Mouse (Mus musculus): ENCODE results near the gene Pmm2. TPM values are rescaled to one million over a fixed set of nuclear protein-coding genes. Genes with fewer than 3 reads are reported as not detected.
A peak's percentile ranks its signal among the peaks of the same experiment; 100 is the strongest.

Pmm2 gene
- polyA plus RNA-seq, 1 experiment from 2014 or later, result 54.1 TPM

- no peaks in the 10 kb centered on the region for H3K27me3 ChIP-seq
- H3K27ac ChIP-seq, result no peak overlapping the region
- ATAC-seq (ENCODE audit: insufficient number of reproducible peaks, insufficient read depth, low FRiP score, low TSS enrichment, low read depth), result no peak
- H3K9me3 ChIP-seq, result no peaks in the 10 kb centered on the region
- H3K36me3 ChIP-seq, result peaks cover 6% of the 10 kb centered on the region; the same call in 1 of the 2 replicates
- no peak overlapping the region for H3K4me3 ChIP-seq (replicated peaks)
- H3K4me1 ChIP-seq (replicated peaks), result no peaks in the 10 kb centered on the region
- no peak overlapping the region for H3K4me2 ChIP-seq
- no peak overlapping the region for H3K9ac ChIP-seq (replicated peaks)
- 84% methylated on average over 3 of the region's 3 CpGs for WGBS
Observed at GRCm38 (mm10) chr16:8679780-8680179, 42.3 kb downstream of the Pmm2 start.

- 85% methylated on average over 5 of the region's 5 CpGs for WGBS
- peaks cover 6% of the 10 kb centered on the region; the same call in 1 of the 2 replicates for H3K36me3 ChIP-seq
- 0 out of 2 replicates have a peak, but pooled peaks cover 2% of the 10 kb centered on the region for H3K4me1 ChIP-seq (replicated peaks)
- H3K4me3 ChIP-seq (replicated peaks), result no peak within 1 kb of the TSS
- no peak within 1 kb of the TSS for H3K27ac ChIP-seq
- no peak within 1 kb of the TSS for H3K4me2 ChIP-seq
- no peak for ATAC-seq (ENCODE audit: insufficient number of reproducible peaks, insufficient read depth, low FRiP score, low TSS enrichment, low read depth)
- H3K27me3 ChIP-seq, result no peaks in the 10 kb centered on the region
- H3K9ac ChIP-seq (replicated peaks), result no peak within 1 kb of the TSS
- no peaks in the 10 kb centered on the region for H3K9me3 ChIP-seq
Observed at GRCm38 (mm10) chr16:8680470-8680869, 43.0 kb downstream of the Pmm2 start, which contains the start of gene Gm5767. TSS of gene Gm5767 (plus strand) at chr16:8680770.

- H3K4me3 ChIP-seq (replicated peaks), result no peak overlapping the region
- H3K36me3 ChIP-seq, result peaks cover 42% of the 10 kb centered on the region
- no peak overlapping the region for H3K9ac ChIP-seq (replicated peaks)
- no peak overlapping the region for H3K27ac ChIP-seq
- H3K9me3 ChIP-seq, result no peaks in the 10 kb centered on the region
- H3K4me1 ChIP-seq (replicated peaks), result 0 out of 2 replicates have a peak, but pooled peaks cover 2% of the 10 kb centered on the region
- no peak for ATAC-seq (ENCODE audit: insufficient number of reproducible peaks, insufficient read depth, low FRiP score, low TSS enrichment, low read depth)
- H3K4me2 ChIP-seq, result no peak overlapping the region
- 43% methylated on average over 4 of the region's 4 CpGs for WGBS
- H3K27me3 ChIP-seq, result no peaks in the 10 kb centered on the region
Observed at GRCm38 (mm10) chr16:8685087-8685486, 47.6 kb downstream of the Pmm2 start.

GRCm38 (mm10) chr16:8686121-8686870 lies 48.8 kb downstream of the Pmm2 start:
- Histone ChIP-seq H3K36me3 (peaks cover 54% of the 10 kb centered on the region), H3K27me3 (no peaks in the 10 kb centered on the region), H3K4me1 (replicated peaks) (0 out of 2 replicates have a peak, but pooled peaks cover 2% of the 10 kb centered on the region), H3K9me3 (no peaks in the 10 kb centered on the region), H3K27ac (no peak overlapping the region; the same call in 1 of the 2 replicates), H3K4me2 (no peak overlapping the region), H3K4me3 (replicated peaks) (no peak overlapping the region), H3K9ac (replicated peaks) (no peak overlapping the region)
- 71% methylated on average over 7 of the region's 7 CpGs for WGBS
- ATAC-seq (ENCODE audit: insufficient number of reproducible peaks, insufficient read depth, low FRiP score, low TSS enrichment, low read depth), result no peak

GRCm38 (mm10) chr16:8686871-8687535 lies 49.5 kb downstream of the Pmm2 start:
- no peak overlapping the region for H3K9ac ChIP-seq (replicated peaks)
- H3K4me1 ChIP-seq (replicated peaks), result 0 out of 2 replicates have a peak, but pooled peaks cover 2% of the 10 kb centered on the region
- no peak overlapping the region for H3K4me3 ChIP-seq (replicated peaks)
- 77% methylated on average over 11 of the region's 11 CpGs for WGBS
- H3K4me2 ChIP-seq, result no peak overlapping the region
- H3K36me3 ChIP-seq, result peaks cover 61% of the 10 kb centered on the region
- peak; percentile 28; the same call in 1 of the 2 replicates for ATAC-seq (ENCODE audit: insufficient number of reproducible peaks, insufficient read depth, low FRiP score, low TSS enrichment, low read depth)
- no peaks in the 10 kb centered on the region for H3K9me3 ChIP-seq
- no peak overlapping the region for H3K27ac ChIP-seq
- no peaks in the 10 kb centered on the region for H3K27me3 ChIP-seq

GRCm38 (mm10) chr16:8687559-8688112 lies 50.2 kb downstream of the Pmm2 start:
- no peaks in the 10 kb centered on the region for H3K27me3 ChIP-seq
- ATAC-seq (ENCODE audit: insufficient number of reproducible peaks, insufficient read depth, low FRiP score, low TSS enrichment, low read depth), result no peak
- H3K4me3 ChIP-seq (replicated peaks), result no peak overlapping the region
- 0 out of 2 replicates have a peak, but pooled peaks cover 2% of the 10 kb centered on the region for H3K4me1 ChIP-seq (replicated peaks)
- no peak overlapping the region for H3K4me2 ChIP-seq
- no peaks in the 10 kb centered on the region for H3K9me3 ChIP-seq
- no peak overlapping the region for H3K27ac ChIP-seq
- no peak overlapping the region for H3K9ac ChIP-seq (replicated peaks)
- H3K36me3 ChIP-seq, result peaks cover 68% of the 10 kb centered on the region

- no peak overlapping the region for H3K27ac ChIP-seq
- no peak overlapping the region for H3K9ac ChIP-seq (replicated peaks)
- no peak for ATAC-seq (ENCODE audit: insufficient number of reproducible peaks, insufficient read depth, low FRiP score, low TSS enrichment, low read depth)
- H3K27me3 ChIP-seq, result no peaks in the 10 kb centered on the region
- H3K9me3 ChIP-seq, result no peaks in the 10 kb centered on the region
- peaks cover 86% of the 10 kb centered on the region for H3K36me3 ChIP-seq
- H3K4me3 ChIP-seq (replicated peaks), result no peak overlapping the region
- H3K4me1 ChIP-seq (replicated peaks), result 0 out of 2 replicates have a peak, but pooled peaks cover 2% of the 10 kb centered on the region
- H3K4me2 ChIP-seq, result no peak overlapping the region
- WGBS, result 93% methylated on average over 11 of the region's 11 CpGs
Observed at GRCm38 (mm10) chr16:8689979-8690656, 52.6 kb downstream of the Pmm2 start.

- Histone ChIP-seq H3K9me3 (no peaks in the 10 kb centered on the region), H3K27ac (no peak overlapping the region), H3K9ac (replicated peaks) (no peak overlapping the region), H3K4me1 (replicated peaks) (no peaks in the 10 kb centered on the region), H3K4me2 (no peak overlapping the region), H3K27me3 (no peaks in the 10 kb centered on the region), H3K36me3 (peaks cover 96% of the 10 kb centered on the region), H3K4me3 (replicated peaks) (no peak overlapping the region)
- ATAC-seq (ENCODE audit: insufficient number of reproducible peaks, insufficient read depth, low FRiP score, low TSS enrichment, low read depth), result no peak
- WGBS, result 93% methylated on average over 7 of the region's 7 CpGs
Observed at GRCm38 (mm10) chr16:8691206-8691605, 53.7 kb downstream of the Pmm2 start.

- ATAC-seq (ENCODE audit: insufficient number of reproducible peaks, insufficient read depth, low FRiP score, low TSS enrichment, low read depth), result no peak
- no peaks in the 10 kb centered on the region for H3K9me3 ChIP-seq
- H3K27me3 ChIP-seq, result no peaks in the 10 kb centered on the region
- no peak overlapping the region for H3K9ac ChIP-seq (replicated peaks)
- no peaks in the 10 kb centered on the region for H3K4me1 ChIP-seq (replicated peaks)
- peaks cover 99% of the 10 kb centered on the region for H3K36me3 ChIP-seq
- H3K4me3 ChIP-seq (replicated peaks), result no peak overlapping the region
- H3K4me2 ChIP-seq, result no peak overlapping the region
- no peak overlapping the region for H3K27ac ChIP-seq
- WGBS, result 94% methylated on average over 8 of the region's 8 CpGs
Observed at GRCm38 (mm10) chr16:8699556-8699955, 62.1 kb downstream of the Pmm2 start.

- Histone ChIP-seq H3K4me3 (replicated peaks) (no peak overlapping the region), H3K9ac (replicated peaks) (no peak overlapping the region), H3K4me1 (replicated peaks) (no peaks in the 10 kb centered on the region), H3K36me3 (peaks cover 97% of the 10 kb centered on the region), H3K27me3 (no peaks in the 10 kb centered on the region), H3K27ac (no peak overlapping the region), H3K9me3 (no peaks in the 10 kb centered on the region), H3K4me2 (no peak overlapping the region)
- ATAC-seq (ENCODE audit: insufficient number of reproducible peaks, insufficient read depth, low FRiP score, low TSS enrichment, low read depth), result no peak
- 90% methylated on average over 3 of the region's 3 CpGs for WGBS
Observed at GRCm38 (mm10) chr16:8700586-8700985, 63.1 kb downstream of the Pmm2 start.

GRCm38 (mm10) chr16:8711998-8712397 lies 74.5 kb downstream of the Pmm2 start:
- WGBS, result 79% methylated on average over 9 of the region's 9 CpGs
- no peak overlapping the region for H3K4me2 ChIP-seq
- H3K4me1 ChIP-seq (replicated peaks), result peaks cover 6% of the 10 kb centered on the region
- ATAC-seq (ENCODE audit: insufficient number of reproducible peaks, insufficient read depth, low FRiP score, low TSS enrichment, low read depth), result no peak
- no peak overlapping the region for H3K27ac ChIP-seq
- H3K9ac ChIP-seq (replicated peaks), result no peak overlapping the region
- H3K36me3 ChIP-seq, result peaks cover 94% of the 10 kb centered on the region
- no peak overlapping the region for H3K4me3 ChIP-seq (replicated peaks)
- H3K9me3 ChIP-seq, result no peaks in the 10 kb centered on the region
- H3K27me3 ChIP-seq, result no peaks in the 10 kb centered on the region

Data from limb, embryonic 12.5 days (tissue).